Mouse (Mus musculus): ENCODE measurements around the gene Igsf9b. TPM values are rescaled to one million over a fixed set of nuclear protein-coding genes. Genes with fewer than 3 reads are reported as not detected.

Igsf9b gene
- polyA plus RNA-seq (2012; rRNA removed; ENCODE audit: low replicate concordance): 1.3 and 3.0 TPM in 2 replicates

GRCm38 (mm10) chr9:27298411-27299285, at the start of gene Igsf9b:
TSS of gene Igsf9b (plus strand) at chr9:27299204.

DNA sequence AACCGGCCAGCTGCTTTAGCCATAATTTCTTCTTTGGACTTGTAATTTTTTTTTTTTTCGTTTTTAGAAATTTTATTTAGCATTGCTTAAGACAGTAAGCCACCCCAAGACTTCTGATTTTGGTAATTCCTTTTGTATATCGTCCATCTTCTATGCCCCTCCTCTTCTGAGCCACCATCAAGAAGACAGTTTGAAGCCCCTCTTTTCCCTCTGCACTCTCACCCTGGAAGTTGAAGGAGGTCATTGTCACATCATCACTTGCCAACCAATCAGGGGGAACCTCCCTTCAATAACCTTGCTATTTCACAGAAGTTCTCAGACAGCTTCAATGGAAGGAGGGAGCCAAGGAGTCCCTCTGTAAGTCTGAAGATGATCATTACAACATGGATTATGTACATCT, 97.5 kb downstream of the Igsf9b start, which contains the start of gene Spata19:
Gene Spata19, plus strand, starts transcription at position 301 of the 400 bp plus-strand sequence.

Other genes with a start within 250 kb of the Igsf9b start
- 3.7 and 4.9 TPM in 2 replicates for gene Jam3, start 143.8 kb upstream of the Igsf9b start, polyA plus RNA-seq (2012; rRNA removed; ENCODE audit: low replicate concordance)
- not detected in 2 replicates for gene Spata19, start 97.6 kb downstream of the Igsf9b start, polyA plus RNA-seq (2012; rRNA removed; ENCODE audit: low replicate concordance)